In genomic region chr2:51108631-51109030, GRCm38 (mm10) we compare ENCODE assay signal across 15 mouse cellular contexts.
"Had no signal": no experiment of that assay in that cellular context is flagged by ENCODE, and none has a peak within 500 bp of the region (broad histone marks: within the 10 kb centered on the region; RNA-seq: fewer than 3 reads in every experiment).

No protein-coding gene starts in this region.

- H3K36me3 ChIP-seq: limb, embryonic 13.5 days; midbrain, embryonic 13.5 days; neural tube, embryonic 12.5 days had no signal

- H3K27me3 ChIP-seq: limb, embryonic 13.5 days; midbrain, embryonic 13.5 days; neural tube, embryonic 12.5 days had no signal

- H3K4me3 ChIP-seq: limb, embryonic 13.5 days; midbrain, embryonic 13.5 days; neural tube, embryonic 12.5 days had no signal

- H3K27ac ChIP-seq: limb, embryonic 13.5 days; liver, embryonic 14.5 days; midbrain, embryonic 13.5 days; neural tube, embryonic 12.5 days had no signal

- H3K9me3 ChIP-seq: limb, embryonic 13.5 days; midbrain, embryonic 13.5 days; neural tube, embryonic 12.5 days had no signal

- ATAC-seq: midbrain, embryonic 13.5 days had no signal

- DNase-seq: kidney, adult 18-20 months; kidney, postnatal 10 days; kidney, postnatal 4 days; left cerebral cortex, postnatal 4 days; lung, embryonic 14.5 days; lung, postnatal 10 days; lung, postnatal 4 days; right cerebral cortex, adult 18-20 months; right cerebral cortex, postnatal 25 days; thymus, adult 18-20 months; thymus, postnatal 14 days had no signal

- H3K4me1 ChIP-seq: limb, embryonic 13.5 days; midbrain, embryonic 13.5 days; neural tube, embryonic 12.5 days had no signal

- H3K9ac ChIP-seq: limb, embryonic 13.5 days; liver, embryonic 14.5 days; lung, embryonic 14.5 days; midbrain, embryonic 13.5 days; neural tube, embryonic 12.5 days had no signal
